Mouse (Mus musculus): Measurements from ENCODE around the gene Jsrp1.

Gene Jsrp1

GRCm38 (mm10) chr10:80810084-80810483 is 3.2 kb downstream of the Jsrp1 start:
- no peak for DNase-seq (ENCODE audit: low spot score)

GRCm38 (mm10) chr10:80808985-80809632 is 4.2 kb downstream of the Jsrp1 start:
- DNase-seq (ENCODE audit: low spot score), result no peak

GRCm38 (mm10) chr10:80808099-80808984 is 5.0 kb downstream of the Jsrp1 start:
- no peak for DNase-seq (ENCODE audit: low spot score)

GRCm38 (mm10) chr10:80807057-80807627 is 6.2 kb downstream of the Jsrp1 start:
- DNase-seq (ENCODE audit: low spot score), result no peak

- DNase-seq (ENCODE audit: low spot score), result no peak
Measured at GRCm38 (mm10) chr10:80806341-80807056, 6.8 kb downstream of the Jsrp1 start.

GRCm38 (mm10) chr10:80805925-80806324 is 7.4 kb downstream of the Jsrp1 start:
- DNase-seq (ENCODE audit: low spot score), result peak; percentile 63

- DNase-seq (ENCODE audit: low spot score), result no peak
Measured at GRCm38 (mm10) chr10:80805322-80805721, 8.0 kb downstream of the Jsrp1 start.

- no peak for DNase-seq (ENCODE audit: low spot score)
Measured at GRCm38 (mm10) chr10:80804916-80805315, 8.4 kb downstream of the Jsrp1 start, which contains the start of gene Amh. Amh (plus strand) TSS chr10:80805243.

- no peak for DNase-seq (ENCODE audit: low spot score)
Measured at GRCm38 (mm10) chr10:80804340-80804739, 9.0 kb downstream of the Jsrp1 start.

- DNase-seq (ENCODE audit: low spot score), result no peak
Measured at GRCm38 (mm10) chr10:80802996-80803395, 10.3 kb downstream of the Jsrp1 start.

- DNase-seq (ENCODE audit: low spot score), result no peak
Measured at GRCm38 (mm10) chr10:80802204-80802912, 10.9 kb downstream of the Jsrp1 start.

- no peak for DNase-seq (ENCODE audit: low spot score)
Measured at GRCm38 (mm10) chr10:80799070-80799566, 14.2 kb downstream of the Jsrp1 start.

GRCm38 (mm10) chr10:80798150-80799006 is 14.9 kb downstream of the Jsrp1 start, which contains the start of the genes Sf3a2 and Plekhj1:
Sf3a2 (plus strand) TSS chr10:80798198.
Plekhj1 (minus strand) TSS chr10:80798626.
- DNase-seq (ENCODE audit: low spot score), result peak; percentile 95

- DNase-seq (ENCODE audit: low spot score), result no peak
Measured at GRCm38 (mm10) chr10:80797186-80798149, 15.8 kb downstream of the Jsrp1 start.

- DNase-seq (ENCODE audit: low spot score), result no peak
Measured at GRCm38 (mm10) chr10:80796307-80796848, 16.9 kb downstream of the Jsrp1 start.

GRCm38 (mm10) chr10:80794750-80795149 is 18.5 kb downstream of the Jsrp1 start:
- no peak for DNase-seq (ENCODE audit: low spot score)

GRCm38 (mm10) chr10:80793803-80794202 is 19.5 kb downstream of the Jsrp1 start:
- DNase-seq (ENCODE audit: low spot score), result no peak

GRCm38 (mm10) chr10:80793033-80793784 is 20.1 kb downstream of the Jsrp1 start:
- no peak for DNase-seq (ENCODE audit: low spot score)

All from ovary, postnatal 10 days (tissue).